Mouse (Mus musculus): Measurements from ENCODE around the gene Zbtb20. TPM values are rescaled to one million over a fixed set of nuclear protein-coding genes. Genes with fewer than 3 reads are reported as not detected.

Gene Zbtb20
- polyA plus RNA-seq, 1 experiment from 2014 or later, result 24.0 TPM

DNA sequence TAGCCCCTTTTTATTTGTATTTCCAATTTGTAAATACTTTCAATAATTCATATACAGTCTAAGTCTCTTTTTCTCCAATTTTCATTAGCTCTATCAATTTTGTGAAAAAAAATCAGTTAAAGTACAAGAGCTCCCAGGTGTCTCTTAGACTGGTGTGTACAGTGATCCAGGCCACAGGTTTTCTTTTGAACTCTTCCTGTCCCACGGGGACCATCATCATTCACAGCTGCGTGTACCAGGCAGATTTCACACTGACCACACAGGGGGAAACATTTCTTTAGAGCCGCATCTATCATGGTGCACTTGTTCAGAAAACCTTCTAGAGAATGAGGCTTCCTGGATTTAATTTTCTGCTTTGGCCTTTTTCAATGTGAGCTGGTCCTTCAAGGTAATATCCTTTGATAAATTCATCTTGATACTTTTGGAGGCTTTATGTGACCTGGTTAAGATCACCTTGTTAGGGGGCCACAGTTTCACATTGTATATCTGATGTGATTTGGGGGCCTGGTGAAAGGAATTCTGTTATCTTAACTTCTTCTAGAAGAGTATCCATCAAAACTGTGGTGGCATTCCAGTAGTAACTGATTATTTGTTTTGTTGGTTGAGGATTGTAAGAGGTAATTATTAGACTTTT is 586.2 kb downstream of the Zbtb20 start:
- WGBS, result 78% methylated on average over 3 of the region's 3 CpGs
- Histone ChIP-seq H3K9ac (no peak overlapping the region), H3K4me3 (replicated peaks) (no peak overlapping the region), H3K9me3 (replicated peaks) (no peaks in the 10 kb centered on the region), H3K27me3 (no peaks in the 10 kb centered on the region), H3K27ac (replicated peaks) (no peak overlapping the region), H3K4me2 (replicated peaks) (no peak overlapping the region), H3K36me3 (no peaks in the 10 kb centered on the region), H3K4me1 (peaks cover 15% of the 10 kb centered on the region; the same call in 1 of the 2 replicates)
- ATAC-seq (ENCODE audit: insufficient number of reproducible peaks, low FRiP score, low TSS enrichment, low read depth), result no peak

GRCm38 (mm10) chr16:43462470-43463455 is 587.1 kb downstream of the Zbtb20 start:
- Histone ChIP-seq H3K9ac (no peak overlapping the region), H3K36me3 (no peaks in the 10 kb centered on the region), H3K4me2 (replicated peaks) (no peak overlapping the region), H3K27ac (replicated peaks) (no peak overlapping the region), H3K4me3 (replicated peaks) (no peak overlapping the region), H3K27me3 (no peaks in the 10 kb centered on the region), H3K9me3 (replicated peaks) (no peaks in the 10 kb centered on the region), H3K4me1 (peaks cover 15% of the 10 kb centered on the region; the same call in 1 of the 2 replicates)
- WGBS, result 42% methylated on average over 11 of the region's 11 CpGs
- ATAC-seq (ENCODE audit: insufficient number of reproducible peaks, low FRiP score, low TSS enrichment, low read depth), result no peak

- 60% methylated on average over 13 of the region's 13 CpGs for WGBS
- no peak overlapping the region for H3K4me2 ChIP-seq (replicated peaks)
- no peaks in the 10 kb centered on the region for H3K36me3 ChIP-seq
- no peak overlapping the region for H3K4me3 ChIP-seq (replicated peaks)
- no peaks in the 10 kb centered on the region for H3K9me3 ChIP-seq (replicated peaks)
- peaks cover 15% of the 10 kb centered on the region; the same call in 1 of the 2 replicates for H3K4me1 ChIP-seq
- H3K9ac ChIP-seq, result no peak overlapping the region
- no peaks in the 10 kb centered on the region for H3K27me3 ChIP-seq
- no peak for ATAC-seq (ENCODE audit: insufficient number of reproducible peaks, low FRiP score, low TSS enrichment, low read depth)
- no peak overlapping the region for H3K27ac ChIP-seq (replicated peaks)
Measured at GRCm38 (mm10) chr16:43463684-43464475, 588.2 kb downstream of the Zbtb20 start.

DNA sequence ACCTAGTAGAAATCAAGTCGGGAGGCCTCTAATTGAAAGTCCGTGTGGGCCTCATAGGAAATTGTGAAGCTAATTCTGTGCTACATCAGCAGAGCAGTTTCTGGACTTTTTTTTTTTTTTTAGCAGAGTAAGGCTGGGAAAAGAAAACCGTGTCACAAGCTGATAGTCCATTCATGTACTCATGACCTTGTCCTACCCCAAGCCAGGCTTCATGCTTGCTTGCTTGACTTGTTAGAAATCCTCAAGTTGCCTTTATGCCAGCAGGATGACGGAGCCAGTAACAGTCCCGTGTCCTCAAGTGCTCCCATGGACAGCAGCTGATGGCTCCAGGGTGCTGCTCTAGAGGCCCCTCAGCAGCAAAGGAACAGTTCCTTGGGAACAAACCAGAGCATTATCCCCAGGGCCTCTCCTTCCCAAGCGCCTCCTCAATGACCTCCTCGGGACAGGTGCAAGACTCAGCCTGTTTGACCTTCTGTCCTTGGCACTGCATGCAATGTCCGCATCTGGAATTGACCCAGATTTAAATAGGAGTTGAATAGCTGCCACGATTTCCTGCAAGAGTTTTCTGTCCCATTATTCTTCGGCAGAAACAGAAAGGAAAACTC is 588.9 kb downstream of the Zbtb20 start:
- 63% methylated on average over 10 of the region's 10 CpGs for WGBS
- Histone ChIP-seq H3K4me3 (replicated peaks) (no peak overlapping the region), H3K27ac (replicated peaks) (no peak overlapping the region), H3K9me3 (replicated peaks) (no peaks in the 10 kb centered on the region), H3K4me2 (replicated peaks) (no peak overlapping the region), H3K36me3 (no peaks in the 10 kb centered on the region), H3K4me1 (peaks cover 15% of the 10 kb centered on the region; the same call in 1 of the 2 replicates), H3K9ac (no peak overlapping the region), H3K27me3 (no peaks in the 10 kb centered on the region)
- ATAC-seq (ENCODE audit: insufficient number of reproducible peaks, low FRiP score, low TSS enrichment, low read depth), result no peak

DNA sequence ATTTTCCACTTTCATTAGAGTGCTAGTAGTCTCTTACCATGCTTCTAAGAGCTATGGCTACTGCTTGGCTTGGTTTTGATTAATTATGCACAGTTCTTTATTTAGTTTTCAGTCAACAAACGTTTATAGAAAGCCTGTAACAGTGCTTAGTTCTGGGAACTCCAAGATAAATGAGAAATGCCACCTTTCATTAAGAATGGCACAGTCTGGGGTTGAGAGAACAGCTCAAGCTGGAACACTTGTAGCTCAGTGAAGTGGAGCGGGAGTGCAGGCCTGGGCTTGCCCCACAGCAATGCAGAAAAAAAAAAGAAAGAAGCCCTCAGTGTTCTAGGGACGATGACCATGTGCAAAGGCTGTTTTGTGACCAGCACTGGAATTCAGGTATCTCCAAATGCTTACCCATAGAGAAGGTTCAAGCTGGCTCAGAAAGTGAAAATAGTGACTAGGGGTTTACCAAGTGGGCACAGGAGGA is 589.7 kb downstream of the Zbtb20 start:
- Histone ChIP-seq H3K27ac (replicated peaks) (no peak overlapping the region), H3K36me3 (no peaks in the 10 kb centered on the region), H3K9ac (no peak overlapping the region), H3K4me1 (peaks cover 15% of the 10 kb centered on the region; the same call in 1 of the 2 replicates), H3K27me3 (no peaks in the 10 kb centered on the region), H3K4me3 (replicated peaks) (no peak overlapping the region), H3K9me3 (replicated peaks) (no peaks in the 10 kb centered on the region), H3K4me2 (replicated peaks) (no peak overlapping the region)
- WGBS, result 55% methylated on average over 3 of the region's 3 CpGs
- ATAC-seq (ENCODE audit: insufficient number of reproducible peaks, low FRiP score, low TSS enrichment, low read depth), result no peak

DNA sequence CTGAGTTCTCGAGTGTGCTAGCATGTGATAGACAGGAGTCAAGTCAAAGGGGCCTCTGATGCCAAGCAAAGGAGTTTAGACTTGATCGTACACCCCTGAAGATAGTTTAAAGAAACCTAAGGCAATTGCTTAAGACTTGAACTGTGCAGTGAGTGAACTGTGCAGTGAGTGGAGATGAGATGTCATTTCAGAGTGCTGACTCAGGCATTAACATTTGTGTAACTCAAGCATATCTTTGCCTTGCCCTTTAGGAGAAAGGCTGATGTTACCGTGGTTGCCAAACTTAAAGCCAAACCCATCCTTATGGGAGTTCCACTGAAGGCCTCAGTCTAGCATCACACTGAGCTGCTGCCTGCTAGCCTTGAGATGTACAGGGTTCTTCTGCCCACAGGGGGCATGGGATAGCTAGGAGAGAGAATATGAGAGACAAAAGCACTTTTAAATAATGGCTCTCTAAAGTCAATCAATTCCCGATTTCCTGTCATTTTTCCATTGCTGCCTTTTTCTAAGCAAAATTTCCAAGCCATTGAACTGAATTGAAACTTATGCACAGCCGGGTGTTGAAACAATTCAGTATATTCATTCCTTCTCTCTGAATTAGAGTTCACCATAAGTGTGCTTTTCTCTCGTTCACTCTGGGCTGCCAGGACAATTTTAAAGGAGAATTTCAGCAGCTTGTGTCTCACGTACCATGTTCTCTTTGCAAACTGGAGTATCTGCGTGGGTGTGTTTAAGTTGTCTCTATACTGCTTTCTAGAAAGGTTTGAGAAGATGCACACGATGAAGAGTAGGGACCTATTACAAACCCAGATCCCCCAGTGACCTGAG is 590.5 kb downstream of the Zbtb20 start:
- H3K4me1 ChIP-seq, result peaks cover 15% of the 10 kb centered on the region; the same call in 1 of the 2 replicates
- ATAC-seq (ENCODE audit: insufficient number of reproducible peaks, low FRiP score, low TSS enrichment, low read depth), result no peak
- no peaks in the 10 kb centered on the region for H3K36me3 ChIP-seq
- no peak overlapping the region for H3K4me2 ChIP-seq (replicated peaks)
- no peak overlapping the region for H3K9ac ChIP-seq
- no peak overlapping the region for H3K4me3 ChIP-seq (replicated peaks)
- H3K9me3 ChIP-seq (replicated peaks), result no peaks in the 10 kb centered on the region
- H3K27me3 ChIP-seq, result no peaks in the 10 kb centered on the region
- no peak overlapping the region for H3K27ac ChIP-seq (replicated peaks)
- WGBS, result 88% methylated on average over 9 of the region's 9 CpGs

DNA sequence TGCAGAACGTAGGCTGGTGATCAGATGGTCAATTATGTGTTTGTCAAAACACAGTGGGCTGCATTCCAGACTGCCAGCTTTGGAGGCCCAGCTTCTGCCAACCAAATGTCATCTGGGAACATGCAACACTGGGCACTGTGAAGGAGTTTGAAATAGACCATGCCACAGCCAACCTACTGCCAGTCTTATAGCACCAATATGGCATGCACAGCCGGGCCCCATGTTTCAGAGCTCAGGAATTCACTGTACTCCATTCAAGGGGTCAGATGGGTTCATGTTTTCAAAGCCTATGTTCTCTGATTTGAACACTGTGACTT is 591.0 kb downstream of the Zbtb20 start:
- Histone ChIP-seq H3K36me3 (no peaks in the 10 kb centered on the region), H3K27me3 (no peaks in the 10 kb centered on the region), H3K9me3 (replicated peaks) (no peaks in the 10 kb centered on the region), H3K27ac (replicated peaks) (no peak overlapping the region), H3K9ac (no peak overlapping the region), H3K4me3 (replicated peaks) (no peak overlapping the region), H3K4me1 (peaks cover 15% of the 10 kb centered on the region; the same call in 1 of the 2 replicates), H3K4me2 (replicated peaks) (no peak overlapping the region)
- WGBS, result 71% methylated on average over 2 of the region's 2 CpGs
- ATAC-seq (ENCODE audit: insufficient number of reproducible peaks, low FRiP score, low TSS enrichment, low read depth), result no peak

DNA sequence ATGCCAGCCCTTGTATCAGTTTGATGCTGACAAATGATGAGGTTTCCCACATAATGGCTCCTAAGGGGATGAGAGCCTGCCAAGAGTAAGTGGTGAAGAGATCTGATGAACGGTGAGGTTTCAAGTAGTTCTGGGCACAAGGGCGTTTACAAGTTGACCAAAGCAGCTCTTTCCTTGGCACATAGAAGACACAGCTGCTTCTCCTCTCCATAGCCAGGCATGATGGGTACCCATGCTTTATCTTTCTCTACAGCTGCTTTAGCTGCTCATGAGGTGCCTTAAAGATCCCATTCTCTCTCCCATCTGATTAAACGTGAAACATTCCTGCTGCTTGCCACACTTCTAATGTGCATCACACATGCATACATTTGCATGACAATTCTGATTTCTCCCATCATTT is 595.4 kb downstream of the Zbtb20 start:
- Histone ChIP-seq H3K4me2 (replicated peaks) (no peak overlapping the region), H3K4me1 (no peaks in the 10 kb centered on the region), H3K4me3 (replicated peaks) (no peak overlapping the region), H3K27ac (replicated peaks) (no peak overlapping the region), H3K9me3 (replicated peaks) (no peaks in the 10 kb centered on the region), H3K36me3 (no peaks in the 10 kb centered on the region), H3K9ac (no peak overlapping the region), H3K27me3 (no peaks in the 10 kb centered on the region)
- ATAC-seq (ENCODE audit: insufficient number of reproducible peaks, low FRiP score, low TSS enrichment, low read depth), result no peak
- WGBS, result 82% methylated on average over 3 of the region's 3 CpGs

GRCm38 (mm10) chr16:43474941-43475728 is 599.5 kb downstream of the Zbtb20 start:
- H3K27me3 ChIP-seq, result no peaks in the 10 kb centered on the region
- no peak overlapping the region for H3K9ac ChIP-seq
- H3K4me2 ChIP-seq (replicated peaks), result no peak overlapping the region
- H3K36me3 ChIP-seq, result no peaks in the 10 kb centered on the region
- H3K27ac ChIP-seq (replicated peaks), result no peak overlapping the region
- 72% methylated on average over 11 of the region's 11 CpGs for WGBS
- no peak for ATAC-seq (ENCODE audit: insufficient number of reproducible peaks, low FRiP score, low TSS enrichment, low read depth)
- no peaks in the 10 kb centered on the region for H3K9me3 ChIP-seq (replicated peaks)
- H3K4me3 ChIP-seq (replicated peaks), result no peak overlapping the region
- H3K4me1 ChIP-seq, result no peaks in the 10 kb centered on the region

DNA sequence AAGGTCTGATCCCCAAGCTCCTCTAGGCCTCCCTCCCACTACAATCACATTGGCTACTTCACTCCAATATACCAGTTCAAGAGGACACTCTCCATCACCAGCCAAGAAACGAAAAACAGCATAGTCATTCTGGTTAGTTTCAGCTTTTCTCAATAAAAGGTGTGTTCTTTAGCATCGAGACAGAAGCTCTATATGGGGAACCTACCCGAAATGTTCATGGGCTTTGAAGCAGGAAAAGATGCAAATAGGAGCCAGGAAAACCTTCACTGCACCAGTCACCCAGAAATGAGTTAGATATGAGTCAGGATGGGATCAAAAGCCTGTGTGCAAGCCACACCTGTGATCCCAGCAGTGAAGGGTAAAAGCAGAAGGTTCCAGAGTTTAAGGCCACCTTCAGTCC is 601.2 kb downstream of the Zbtb20 start:
- Histone ChIP-seq H3K9me3 (replicated peaks) (no peaks in the 10 kb centered on the region), H3K9ac (no peak overlapping the region), H3K4me3 (replicated peaks) (no peak overlapping the region), H3K36me3 (no peaks in the 10 kb centered on the region), H3K4me2 (replicated peaks) (no peak overlapping the region), H3K27me3 (no peaks in the 10 kb centered on the region), H3K27ac (replicated peaks) (no peak overlapping the region), H3K4me1 (no peaks in the 10 kb centered on the region)
- 78% methylated on average over 3 of the region's 3 CpGs for WGBS
- no peak for ATAC-seq (ENCODE audit: insufficient number of reproducible peaks, low FRiP score, low TSS enrichment, low read depth)

Measured in embryonic facial prominence, embryonic 15.5 days (tissue).